ENCODE assay signal across 7 mouse cellular contexts in genomic region chr10:5805243-5805730, GRCm38 (mm10). TPM values are rescaled to one million over a fixed set of nuclear protein-coding genes. Genes with fewer than 3 reads are reported as not detected.
DNase-seq lines count a peak whose midpoint lies in the region; ATAC-seq and TF ChIP-seq lines count a peak whose summit lies in the region.

TSS of gene Fbxo5 (minus strand) at chr10:5805600.

- H3K27ac ChIP-seq in intestine, embryonic 15.5 days: peak within 1 kb of the TSS; percentile 85
- H3K27ac ChIP-seq in midbrain, embryonic 11.5 days (ENCODE audit: low read depth, low read length): peak within 1 kb of the TSS; percentile 62
- peak within 1 kb of the TSS; percentile 64 for H3K27ac ChIP-seq in small intestine, adult 2 months (ENCODE audit: insufficient read depth, low read depth, low read length)

- no peaks in the 10 kb centered on the region for H3K9me3 ChIP-seq in intestine, embryonic 15.5 days
- H3K9me3 ChIP-seq in midbrain, embryonic 11.5 days (ENCODE audit: control insufficient read depth, low read length): no peaks in the 10 kb centered on the region

- ATAC-seq in intestine, embryonic 15.5 days: peak; percentile 94
- ATAC-seq in midbrain, embryonic 11.5 days (ENCODE audit: low FRiP score): peak; percentile 97

- TF ChIP-seq CTCF in small intestine, adult 2 months (IDR thresholded peaks at IDR 0.05; ENCODE audit: extremely low read depth, insufficient read length, insufficient replicate concordance, low read depth, low read length): no peak

- peaks cover 17% of the 10 kb centered on the region for H3K36me3 ChIP-seq in intestine, embryonic 15.5 days
- H3K36me3 ChIP-seq in midbrain, embryonic 11.5 days (ENCODE audit: control insufficient read depth, insufficient read depth, low read length): peaks cover 5% of the 10 kb centered on the region; the same call in 1 of the 2 replicates
- H3K36me3 ChIP-seq in small intestine, adult 2 months (ENCODE audit: control insufficient read depth, insufficient read depth, low read length): peaks cover 14% of the 10 kb centered on the region

- peak within 1 kb of the TSS; percentile 61 for H3K9ac ChIP-seq in intestine, embryonic 15.5 days
- H3K9ac ChIP-seq in midbrain, embryonic 11.5 days (ENCODE audit: low read length): peak within 1 kb of the TSS; percentile 82

- peaks cover 10% of the 10 kb centered on the region for H3K4me1 ChIP-seq in intestine, embryonic 15.5 days (replicated peaks)
- H3K4me1 ChIP-seq in midbrain, embryonic 11.5 days (ENCODE audit: control insufficient read depth, insufficient read depth, low read length): peaks cover 22% of the 10 kb centered on the region
- H3K4me1 ChIP-seq in small intestine, adult 2 months (ENCODE audit: control insufficient read depth, insufficient read depth, insufficient read length, low read length): peaks cover 13% of the 10 kb centered on the region

- intact Hi-C loops in left cerebral cortex, postnatal 4 days (cut with DNase I): no loop called here

- no peaks in the 10 kb centered on the region for H3K27me3 ChIP-seq in intestine, embryonic 15.5 days (replicated peaks)
- H3K27me3 ChIP-seq in midbrain, embryonic 11.5 days (ENCODE audit: control insufficient read depth, insufficient read depth, low read length): no peaks in the 10 kb centered on the region
- no peaks in the 10 kb centered on the region for H3K27me3 ChIP-seq in small intestine, adult 2 months (ENCODE audit: control insufficient read depth, insufficient read depth, low read length)

- TF ChIP-seq POLR2A in small intestine, adult 2 months (IDR thresholded peaks at IDR 0.05; ENCODE audit: low read depth, low read length): peak; percentile 26; the same call in 1 of the 2 replicates

- under 1% methylated on average over 42 of the region's 42 CpGs for WGBS in intestine, embryonic 15.5 days
- under 1% methylated on average over 42 of the region's 42 CpGs for WGBS in midbrain, embryonic 11.5 days
- under 1% methylated on average over 42 of the region's 42 CpGs for WGBS in small intestine, adult 2 months

- peak; percentile 98 for DNase-seq in adrenal gland, postnatal 10 days
- DNase-seq in embryo, embryonic 11 days: peak; percentile 99
- peak; percentile 99 for DNase-seq in gastrocnemius, postnatal 25 days
- peak; percentile 99 for DNase-seq in left cerebral cortex, postnatal 4 days
- DNase-seq in midbrain, embryonic 11.5 days (ENCODE audit: low spot score, missing footprints): peak; percentile 99

- H3K4me3 ChIP-seq in intestine, embryonic 15.5 days (replicated peaks): peak within 1 kb of the TSS; percentile 73
- peak within 1 kb of the TSS; percentile 80 for H3K4me3 ChIP-seq in midbrain, embryonic 11.5 days (ENCODE audit: low read depth, low read length)
- peak within 1 kb of the TSS; percentile 81 for H3K4me3 ChIP-seq in small intestine, adult 2 months (ENCODE audit: low read depth, low read length)

- peak within 1 kb of the TSS; percentile 82 for H3K4me2 ChIP-seq in intestine, embryonic 15.5 days (replicated peaks)
- peak within 1 kb of the TSS; percentile 68 for H3K4me2 ChIP-seq in midbrain, embryonic 11.5 days

RNA-seq across cellular contexts. Expression of gene Fbxo5, which starts in this region (rescaled TPM):
- total RNA-seq in adrenal gland, postnatal 10 days (2021): 10 to 100 TPM in 1 of 2 experiments, 1 to 10 TPM in 1; 9.7 to 14.8 TPM
- under 1 TPM; 0.59 to 0.64 TPM for total RNA-seq in gastrocnemius, postnatal 25 days (2021)
- 53.9 and 58.7 TPM in 2 replicates for polyA plus RNA-seq in intestine, embryonic 15.5 days (2015; fragmentation: Nextera tagmentation; extraction: Ambion mirVana)
- 1 to 10 TPM; 4.0 to 4.6 TPM for total RNA-seq in left cerebral cortex, postnatal 4 days (2021)
- 94.5 and 96.7 TPM in 2 replicates for polyA plus RNA-seq in midbrain, embryonic 11.5 days (2014; fragmentation: Nextera tagmentation; extraction: Ambion mirVana)
- 0.53 and 0.70 TPM in 2 replicates for polyA plus RNA-seq in small intestine, adult 2 months (2012; rRNA removed)

Comparison
In these comparisons a context has a peak if more than half of its experiments do, and no peak if none do; other contexts are left out.
1. Peak in every context shown above with its lines: DNase-seq, ATAC-seq, H3K4me3 ChIP-seq and H3K27ac ChIP-seq.
2. RNA of gene Fbxo5 (polyA plus RNA-seq): 94.5 to 96.7 TPM in midbrain, embryonic 11.5 days and 53.9 to 58.7 TPM in intestine, embryonic 15.5 days; 0.53 to 0.70 TPM in small intestine, adult 2 months; every median in the first group is over 10 times any median in the second.
3. Peak in DNase-seq in gastrocnemius, postnatal 25 days; RNA of the gene not detected or under 1 TPM.